Mouse (Mus musculus) kidney, adult 2 months (tissue): ENCODE results near the gene Tor1b.

Experiments used
- CTCF ChIP-seq: fragments of 200-500 bp; conservative IDR thresholded peaks from 2 replicates; pipeline ENCODE4 v1.5.1; 2011; ENCODE audit warnings: low read depth, mild to moderate bottlenecking, control low read depth, low read length, moderate library complexity, mixed read lengths; ENCODE audit not compliant: insufficient read depth, insufficient read length
- POLR2A ChIP-seq: fragments of 200-500 bp; IDR thresholded peaks from one replicate; pipeline ENCODE4 v1.6.1; 2011; ENCODE audit warnings: low read depth, low read length, control low read depth

- TF ChIP-seq POLR2A (no peak), CTCF (no peak)
Observed at GRCm38 (mm10) chr2:30913022-30913421, 39.7 kb upstream of the Tor1b start.
